Mouse (Mus musculus): ENCODE data around the gene Ccdc34.
A peak's percentile ranks its signal among the peaks of the same experiment; 100 is the strongest.

Ccdc34 gene

GRCm38 (mm10) chr2:110004668-110005067 is 12.9 kb upstream of the Ccdc34 start:
- DNase-seq: no peak

GRCm38 (mm10) chr2:110005164-110005563 is 12.5 kb upstream of the Ccdc34 start:
- DNase-seq: no peak

DNA sequence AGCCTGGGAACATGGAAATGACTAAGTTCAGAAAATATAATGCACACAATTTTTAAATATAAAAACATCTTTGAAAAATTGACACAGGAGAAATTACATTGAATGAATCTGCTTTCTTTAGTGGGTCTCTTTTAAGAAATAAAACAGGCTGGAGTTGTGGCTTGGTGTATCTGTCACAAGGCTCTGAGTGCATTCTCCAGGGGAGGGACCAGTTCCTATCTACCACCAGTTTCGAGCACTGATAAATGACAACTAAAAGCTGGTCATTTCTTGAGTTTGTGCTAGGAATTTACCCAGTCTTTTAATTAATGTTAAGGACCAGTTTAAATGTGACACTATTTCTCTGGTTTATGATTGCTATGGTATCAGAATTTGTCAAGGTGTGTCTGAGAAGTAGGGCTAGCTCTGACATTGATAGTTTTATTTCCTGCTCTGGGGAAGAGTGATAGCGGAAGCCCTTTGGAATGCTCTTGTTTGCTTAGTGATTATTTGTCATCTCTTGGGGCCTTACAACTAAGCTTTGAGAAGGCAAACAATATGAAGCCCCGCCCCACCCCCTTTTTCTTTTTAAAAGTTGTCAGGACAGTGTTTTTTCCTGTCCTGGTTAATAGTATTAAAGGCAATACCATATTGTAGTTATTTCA is 11.9 kb upstream of the Ccdc34 start:
- no peak for DNase-seq

GRCm38 (mm10) chr2:110007423-110008267 is 10.0 kb upstream of the Ccdc34 start:
- no peak for DNase-seq

DNA sequence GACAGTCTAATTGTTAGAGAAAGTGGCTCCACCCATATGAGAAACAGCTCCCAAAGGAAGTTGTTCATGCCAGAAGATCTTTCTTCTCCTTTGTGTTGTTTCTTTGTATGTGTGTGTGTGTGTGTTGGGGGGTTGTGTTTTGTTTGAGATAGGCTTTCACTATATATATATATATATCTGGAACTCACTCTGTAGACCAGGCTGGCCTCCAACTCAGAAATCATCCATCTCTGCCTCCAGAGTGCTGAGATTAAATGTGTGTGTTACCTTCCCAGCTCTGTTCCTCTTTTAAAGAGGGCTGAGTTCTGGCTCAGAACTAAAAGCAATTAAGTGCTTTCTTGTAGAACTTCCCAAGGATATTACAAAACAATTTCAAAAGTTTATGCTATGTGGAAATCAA is 8.2 kb upstream of the Ccdc34 start:
- DNase-seq: no peak

GRCm38 (mm10) chr2:110012184-110012725 is 5.4 kb upstream of the Ccdc34 start:
- DNase-seq: no peak

GRCm38 (mm10) chr2:110017087-110017486 is 530 bp upstream of the Ccdc34 start:
- DNase-seq: no peak

DNA sequence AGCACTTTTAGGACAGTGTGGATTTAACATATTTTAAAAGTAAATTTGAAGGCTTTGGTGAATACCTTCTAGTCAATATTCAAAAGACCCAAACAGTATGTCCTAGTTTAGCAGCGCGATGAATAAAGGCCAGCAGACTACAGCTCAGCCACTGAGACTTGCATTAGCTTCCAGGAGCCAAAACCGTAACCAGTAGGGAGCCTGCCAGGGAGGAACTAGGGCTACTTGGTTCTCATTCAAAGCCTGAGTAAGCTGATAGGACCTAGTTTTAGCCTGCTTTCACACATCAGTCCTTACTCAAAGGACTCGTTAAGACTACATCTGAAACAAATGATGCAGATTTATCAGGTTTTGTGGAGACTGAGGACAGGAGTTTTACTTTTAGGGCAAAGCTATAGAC is 2.0 kb downstream of the Ccdc34 start:
- DNase-seq: no peak

DNA sequence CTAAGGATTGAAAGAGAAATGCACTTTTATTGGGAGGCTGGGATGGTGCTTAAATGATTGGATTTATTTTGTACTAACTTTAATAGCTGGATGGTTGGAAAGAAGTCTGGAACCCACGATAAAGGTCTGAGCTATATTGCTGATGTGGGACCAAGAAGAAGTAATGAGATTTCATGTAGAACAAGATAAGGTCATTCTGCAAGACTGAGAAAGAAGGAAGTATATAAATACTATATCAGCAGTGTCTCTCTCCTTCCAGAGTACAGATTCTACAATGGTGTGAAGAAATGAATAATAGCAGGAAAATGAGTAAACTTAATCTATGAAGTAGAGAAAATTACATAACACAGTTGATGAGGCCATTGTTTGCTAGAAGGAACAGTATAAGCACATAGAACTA is 2.8 kb downstream of the Ccdc34 start:
- no peak for DNase-seq

GRCm38 (mm10) chr2:110036265-110036664 is 18.6 kb downstream of the Ccdc34 start:
- DNase-seq: no peak

GRCm38 (mm10) chr2:110036665-110037064 is 19.0 kb downstream of the Ccdc34 start:
- DNase-seq: no peak

DNA sequence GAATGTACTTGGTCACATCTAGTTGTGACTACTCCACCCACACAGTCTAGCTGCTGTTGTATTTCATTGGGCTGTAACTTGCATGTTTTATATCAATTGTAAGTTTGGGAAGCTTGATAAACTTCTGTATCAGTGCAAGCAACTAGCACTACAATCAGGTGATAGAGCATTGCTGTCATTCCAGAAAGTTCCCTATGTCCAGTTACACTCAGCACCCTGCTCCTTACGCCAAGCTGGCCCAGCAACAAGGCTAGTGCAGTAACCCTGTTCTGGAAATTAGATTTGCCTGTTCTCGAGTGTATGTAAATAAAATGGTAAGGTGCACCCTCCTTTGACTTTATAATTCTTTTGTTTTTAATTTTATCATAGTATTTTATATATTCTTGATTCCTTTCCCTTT is 19.6 kb downstream of the Ccdc34 start:
- DNase-seq: no peak

DNA sequence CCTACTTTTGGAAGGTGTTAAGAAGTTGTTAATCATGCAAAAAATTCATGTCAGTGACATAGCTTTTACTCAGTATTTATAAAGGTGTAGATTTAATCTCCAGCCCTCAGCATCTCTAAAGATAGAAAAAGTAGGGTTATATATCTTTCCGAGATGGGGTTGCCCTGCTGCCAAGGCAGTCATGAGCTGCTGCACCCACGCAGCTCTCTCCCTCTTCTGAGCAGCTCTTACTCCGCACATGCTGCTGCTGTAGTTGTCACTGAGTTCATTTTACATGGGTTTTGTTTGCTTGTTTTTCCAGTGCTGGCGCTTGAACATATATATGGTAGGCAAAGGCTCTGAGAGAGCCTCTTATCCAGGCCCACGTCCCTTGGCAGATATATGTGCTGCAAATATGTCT is 20.7 kb downstream of the Ccdc34 start:
- DNase-seq: peak; percentile 23

DNA sequence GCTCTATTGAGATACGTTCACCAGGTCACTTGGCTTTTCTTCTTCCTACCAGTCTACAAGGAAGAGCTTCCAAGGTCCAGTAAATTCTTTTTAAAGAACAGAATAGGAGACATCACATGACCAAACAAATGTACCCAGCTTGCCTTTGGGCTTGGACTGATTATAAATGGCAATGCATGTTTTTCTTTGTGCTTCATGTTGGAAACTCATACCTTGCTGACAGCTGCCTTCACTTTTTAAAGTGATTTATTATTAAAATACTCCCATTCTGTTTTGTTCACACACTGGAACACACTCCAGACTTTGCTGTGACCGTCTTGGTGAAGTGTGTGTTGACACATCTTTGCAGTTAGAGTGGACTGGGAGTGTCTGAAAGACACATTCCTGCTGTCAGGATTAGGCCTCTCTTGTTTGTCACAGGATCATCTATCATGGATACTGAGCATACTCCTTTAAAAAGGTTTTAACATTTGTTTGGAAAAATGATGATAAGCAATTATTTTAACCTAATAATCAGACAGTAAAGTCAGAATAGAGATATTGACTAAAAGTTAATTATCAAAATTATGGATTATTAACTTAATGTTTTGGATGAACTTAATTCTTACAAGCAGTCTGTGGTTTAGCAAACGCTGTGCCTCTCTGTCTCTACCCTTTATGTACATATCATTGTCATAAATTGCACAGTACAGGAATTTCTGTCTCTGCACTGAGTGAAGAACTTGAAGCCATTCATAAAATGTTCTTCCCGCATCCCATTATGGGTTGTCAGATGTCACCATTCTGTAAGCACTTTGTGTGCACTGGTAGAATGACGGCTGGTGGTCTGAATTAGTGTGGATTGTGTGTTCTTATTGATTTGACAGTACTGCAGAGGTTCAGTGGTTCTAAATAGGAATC is 25.5 kb downstream of the Ccdc34 start:
- DNase-seq: no peak

DNA sequence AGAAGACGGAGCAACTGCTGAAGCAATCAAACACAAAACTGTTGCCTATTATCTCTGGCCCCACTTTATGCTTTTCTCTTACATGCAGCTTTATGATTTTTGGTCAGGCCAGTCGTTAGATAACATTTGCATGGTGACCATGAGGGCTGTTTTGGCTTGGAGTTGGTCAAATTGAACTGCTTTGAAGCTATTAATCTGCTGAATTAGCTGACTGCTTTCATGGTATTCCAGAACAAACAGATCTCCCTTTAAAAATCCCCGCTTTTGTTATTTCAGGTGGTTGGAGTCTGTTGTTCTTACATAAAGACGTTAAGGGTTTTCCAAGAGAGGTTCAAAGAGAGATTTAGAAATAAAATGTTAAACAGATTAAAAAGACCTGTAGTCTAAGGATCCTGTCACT is 40.8 kb downstream of the Ccdc34 start:
- DNase-seq: no peak

- DNase-seq: no peak
Measured at GRCm38 (mm10) chr2:110063131-110063530, 45.5 kb downstream of the Ccdc34 start.

DNA sequence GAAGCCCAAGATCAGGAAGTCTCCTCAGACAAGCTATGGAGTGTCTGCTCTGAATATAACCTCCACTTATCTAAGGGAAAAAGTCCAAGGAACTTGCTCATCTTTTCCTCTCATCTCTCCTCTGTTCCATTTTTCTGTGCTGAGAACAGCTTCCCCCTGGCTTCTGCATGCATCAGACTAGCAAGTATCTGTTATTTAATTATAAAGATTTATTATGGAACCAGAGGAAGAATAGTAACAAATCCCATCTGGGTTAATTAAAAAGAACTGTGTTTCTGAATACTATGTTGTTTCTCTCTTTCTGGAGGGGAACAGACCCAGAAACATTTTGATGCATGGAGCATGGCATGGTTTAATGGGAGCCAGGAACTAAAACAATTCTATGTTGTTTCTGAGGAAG is 51.3 kb downstream of the Ccdc34 start:
- DNase-seq: no peak

DNA sequence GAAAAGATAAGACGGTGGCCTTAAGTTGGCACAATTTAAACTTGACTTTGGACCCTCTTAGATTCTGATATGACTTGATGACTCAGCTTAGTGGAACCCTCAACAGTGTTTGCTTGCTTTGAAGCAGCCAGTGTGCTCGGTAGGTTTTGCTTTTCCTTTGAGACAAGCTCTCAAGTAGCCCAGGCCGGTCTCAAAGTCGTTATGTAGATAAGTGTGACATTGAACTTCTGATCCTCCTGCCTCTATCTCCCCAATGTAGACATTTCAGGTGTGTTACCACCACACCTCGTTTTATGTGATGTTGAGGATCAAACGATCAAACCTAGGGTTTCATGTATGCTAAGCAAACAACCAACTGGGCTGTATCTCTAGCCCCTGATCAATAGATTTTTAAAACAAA is 55.4 kb downstream of the Ccdc34 start:
- no peak for DNase-seq

DNA sequence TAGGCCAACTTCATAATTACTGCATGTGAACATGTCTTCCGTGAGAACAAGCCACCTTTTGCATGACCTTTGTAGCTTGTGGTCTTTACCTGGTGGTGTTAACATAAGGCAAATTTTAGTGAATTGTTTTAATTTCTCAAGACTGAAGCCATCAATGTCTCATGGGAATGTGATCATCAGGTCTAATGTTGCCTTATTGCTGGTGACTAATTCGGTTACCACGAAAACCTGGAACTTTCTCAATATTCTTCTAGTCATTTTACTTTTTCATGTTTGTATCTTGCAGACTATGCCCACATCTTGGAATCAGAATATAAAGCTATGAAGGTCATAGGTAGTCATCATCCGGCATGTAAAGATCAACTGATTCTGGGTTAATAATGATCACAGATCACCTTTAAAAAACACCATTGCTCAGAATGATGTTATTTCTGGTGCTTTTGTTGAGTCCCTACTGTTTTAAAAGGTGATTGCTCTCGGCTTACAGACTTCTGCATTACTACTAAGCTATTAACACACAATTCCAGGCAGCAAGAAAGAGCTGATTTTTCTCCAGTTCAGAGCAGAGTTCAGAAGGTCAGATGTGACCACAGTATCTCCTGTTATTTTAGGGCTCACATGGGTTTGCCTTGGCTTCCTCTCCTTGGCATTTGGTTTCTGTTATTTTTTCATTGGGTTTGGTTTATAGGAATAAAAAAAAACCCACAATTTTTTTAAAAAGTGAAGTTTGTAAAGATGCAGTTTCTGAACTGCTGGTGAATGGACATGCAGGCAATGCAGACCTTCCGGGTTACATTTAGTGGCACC is 57.2 kb downstream of the Ccdc34 start:
- DNase-seq: no peak

- no peak for DNase-seq
Measured at GRCm38 (mm10) chr2:110077240-110077639, 59.6 kb downstream of the Ccdc34 start.

DNA sequence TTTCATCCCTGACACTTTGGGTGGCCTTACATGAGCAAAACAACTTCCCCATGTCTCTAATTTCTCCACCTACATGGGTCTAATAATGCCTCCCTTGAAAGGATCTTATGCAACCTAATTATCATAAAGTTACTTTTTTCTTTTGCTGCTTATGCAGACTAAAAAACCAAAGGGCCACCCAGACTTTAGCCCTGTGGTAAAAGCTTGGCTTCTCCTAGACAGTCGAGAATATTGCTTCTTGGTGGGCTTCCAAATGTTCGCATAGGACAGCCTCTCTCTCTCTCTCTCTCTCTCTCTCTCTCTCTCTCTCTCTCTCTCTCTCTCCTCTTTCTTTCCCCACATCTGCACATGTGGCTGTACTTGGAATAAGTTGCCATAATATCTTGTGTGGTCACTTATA is 60.0 kb downstream of the Ccdc34 start:
- DNase-seq: no peak

DNA sequence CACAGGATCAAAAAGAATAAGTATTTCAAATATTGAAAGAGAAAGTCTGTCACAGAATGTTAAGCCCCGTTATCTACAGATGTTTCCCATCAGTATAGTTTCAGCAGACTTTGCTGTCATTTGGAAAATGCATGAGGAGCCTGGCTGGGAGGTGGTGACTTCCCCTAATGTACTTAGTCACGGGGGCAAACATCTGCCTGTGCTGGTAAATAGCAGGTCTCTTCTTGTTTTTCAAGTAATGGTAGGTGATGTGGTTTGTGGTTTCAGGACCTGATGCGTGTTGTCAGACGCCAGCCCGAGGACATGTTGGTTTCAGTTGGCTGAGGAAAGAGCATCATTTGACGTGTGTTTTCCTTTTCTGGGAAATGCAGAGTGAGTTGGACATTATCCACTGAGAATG is 62.9 kb downstream of the Ccdc34 start:
- no peak for DNase-seq
